Mouse (Mus musculus) bone marrow, adult 2 months (tissue): ENCODE measurements around the gene Vps25. TPM values are rescaled to one million over a fixed set of nuclear protein-coding genes. Genes with fewer than 3 reads are reported as not detected.
A peak's percentile ranks its signal among the peaks of the same experiment; 100 is the strongest.

ENCODE experiments used
- H3K27ac ChIP-seq: fragments of 200-500 bp; 2 replicates; pipeline ENCODE4 v1.5.1; 2012; ENCODE audit warnings: low read depth, mild to moderate bottlenecking, control low read depth, inconsistent platforms, low read length; ENCODE audit not compliant: control insufficient read depth, poor library complexity, insufficient read depth
- H3K4me1 ChIP-seq: fragments of 200-500 bp; 2 replicates; pipeline ENCODE4 v1.6.1; 2011; ENCODE audit warnings: low read length; ENCODE audit not compliant: control insufficient read depth, insufficient read depth
- H3K4me3 ChIP-seq: fragments of 200-500 bp; replicated peaks from 2 replicates; pipeline ENCODE3; 2011; ENCODE audit warnings: mild to moderate bottlenecking, low read depth, low read length, control low read depth; ENCODE audit not compliant: control insufficient read depth
- CTCF ChIP-seq: fragments of 200-500 bp; IDR thresholded peaks from 2 replicates; pipeline ENCODE4 v1.5.1; 2011; ENCODE audit warnings: low read length, control low read depth; ENCODE audit not compliant: control insufficient read depth, insufficient read depth
- POLR2A ChIP-seq: fragments of 200-500 bp; IDR thresholded peaks from 2 replicates; pipeline ENCODE4 v1.6.1; 2011; ENCODE audit warnings: low read depth, mild to moderate bottlenecking, control low read depth, low read length, borderline replicate concordance; ENCODE audit not compliant: control insufficient read depth
- WGBS: fragments of 180-500 bp; shearing (Covaris S2); methylation state at CpG from one replicate; pipeline ENCODE4 v1.1.7; 2018; 5-methylcytosine and 5-hydroxymethylcytosine counted together
- polyA plus RNA-seq: library from polyadenylated mRNA; stranded (reverse); fragments of >200 nt; gene quantifications from 2 replicates; pipeline ENCODE4 v1.2.4, GENCODE M21; 2011; ENCODE audit warnings: low replicate concordance; ENCODE audit not compliant: missing spikeins, insufficient read depth, insufficient read length

Vps25 gene
- polyA plus RNA-seq, 1 experiment = 71.9 TPM

DNA sequence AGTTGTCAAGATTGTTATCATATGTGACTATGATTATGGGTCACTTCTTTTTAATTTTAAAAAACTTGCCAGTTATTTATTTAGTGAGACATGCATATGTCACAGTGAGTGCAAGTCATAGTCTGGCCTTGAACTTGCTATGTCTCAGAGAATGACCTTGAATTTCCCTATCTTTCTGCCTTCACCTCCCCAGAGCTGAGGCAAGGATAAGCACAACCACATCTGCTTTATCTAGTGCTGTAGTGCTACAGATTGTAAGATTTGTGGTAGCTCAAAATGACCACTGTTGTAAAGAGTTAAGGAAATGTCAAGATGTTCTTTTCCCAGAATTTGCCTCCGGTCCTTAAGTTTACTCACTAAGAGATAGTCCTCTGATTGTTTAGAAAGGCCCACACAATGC, 20.3 kb upstream of the Vps25 start:
- Histone ChIP-seq H3K4me3 (no peak overlapping the region), H3K27ac (no peak overlapping the region), H3K4me1 (peaks cover 2% of the 10 kb centered on the region; the same call in 1 of the 2 replicates)
- TF ChIP-seq POLR2A (no peak), CTCF (no peak)
- WGBS = 82% methylated on average over 1 of the region's 1 CpGs

DNA sequence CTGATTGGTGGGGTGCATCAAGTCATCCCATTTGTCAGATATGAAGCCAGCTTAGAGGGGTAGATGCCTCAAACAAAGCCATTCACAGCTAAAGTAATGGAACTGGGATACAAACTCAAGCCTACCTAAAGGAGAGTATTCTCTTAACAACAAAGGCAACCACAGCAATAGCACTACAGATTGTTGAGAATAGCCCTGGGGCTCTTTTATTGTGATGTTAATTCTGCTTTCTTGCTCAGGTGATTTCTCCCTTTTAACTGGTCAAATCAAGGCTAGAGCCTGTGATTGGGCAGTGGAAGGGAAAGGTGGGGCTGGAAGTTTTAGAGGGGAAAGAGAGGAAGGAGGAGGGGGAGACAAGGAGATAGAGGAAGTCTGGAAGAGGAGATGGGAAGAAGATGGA, 19.4 kb upstream of the Vps25 start:
- Histone ChIP-seq H3K27ac (no peak overlapping the region), H3K4me1 (peaks cover 2% of the 10 kb centered on the region; the same call in 1 of the 2 replicates), H3K4me3 (no peak overlapping the region)
- no peak for TF ChIP-seq CTCF
- no peak for TF ChIP-seq POLR2A

DNA sequence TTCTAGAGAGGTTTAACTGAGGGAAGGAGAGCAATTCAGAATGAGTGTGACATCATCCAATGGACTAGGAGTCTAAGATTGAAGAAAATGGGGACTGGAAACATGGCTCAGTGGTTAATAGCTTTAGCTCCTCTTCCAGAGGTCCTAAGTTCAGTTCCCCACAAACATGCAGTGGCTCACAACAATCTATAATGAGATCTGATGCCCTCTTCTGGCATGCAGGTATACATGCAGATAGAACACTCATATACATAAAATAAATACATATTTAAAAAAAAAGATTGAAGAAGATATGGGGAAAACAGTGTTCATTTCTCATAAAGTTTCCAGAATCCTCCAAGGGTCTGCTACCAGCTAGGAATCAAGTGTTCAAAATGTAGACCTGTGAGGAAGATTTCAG, 18.1 kb upstream of the Vps25 start:
- peaks cover 2% of the 10 kb centered on the region; the same call in 1 of the 2 replicates for H3K4me1 ChIP-seq
- no peak overlapping the region for H3K27ac ChIP-seq
- TF ChIP-seq POLR2A (no peak), CTCF (no peak)
- H3K4me3 ChIP-seq = no peak overlapping the region

DNA sequence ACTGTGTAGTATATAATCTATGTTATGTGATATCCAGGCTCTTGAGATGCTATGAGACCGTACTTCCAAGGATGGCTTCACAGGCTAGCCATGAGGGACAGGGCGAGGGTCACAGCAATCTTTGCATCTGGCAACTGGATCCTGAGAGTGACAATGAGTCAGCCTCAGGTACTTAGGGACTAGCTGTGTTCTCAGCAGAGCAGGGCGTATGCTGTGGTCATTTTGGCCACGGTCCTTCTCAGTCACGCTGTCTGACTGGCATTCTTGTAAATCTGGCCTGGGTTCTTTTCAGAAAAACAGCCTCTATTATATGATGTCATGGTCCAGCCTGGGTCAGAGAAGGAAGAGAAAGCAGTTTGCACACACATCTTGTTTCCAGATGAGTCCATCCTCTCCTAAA, 16.7 kb upstream of the Vps25 start:
- whole genome bisulfite sequencing = 92% methylated on average over 5 of the region's 5 CpGs
- no peak for TF ChIP-seq POLR2A
- no peak for TF ChIP-seq CTCF
- H3K4me1 ChIP-seq = no peaks in the 10 kb centered on the region

DNA sequence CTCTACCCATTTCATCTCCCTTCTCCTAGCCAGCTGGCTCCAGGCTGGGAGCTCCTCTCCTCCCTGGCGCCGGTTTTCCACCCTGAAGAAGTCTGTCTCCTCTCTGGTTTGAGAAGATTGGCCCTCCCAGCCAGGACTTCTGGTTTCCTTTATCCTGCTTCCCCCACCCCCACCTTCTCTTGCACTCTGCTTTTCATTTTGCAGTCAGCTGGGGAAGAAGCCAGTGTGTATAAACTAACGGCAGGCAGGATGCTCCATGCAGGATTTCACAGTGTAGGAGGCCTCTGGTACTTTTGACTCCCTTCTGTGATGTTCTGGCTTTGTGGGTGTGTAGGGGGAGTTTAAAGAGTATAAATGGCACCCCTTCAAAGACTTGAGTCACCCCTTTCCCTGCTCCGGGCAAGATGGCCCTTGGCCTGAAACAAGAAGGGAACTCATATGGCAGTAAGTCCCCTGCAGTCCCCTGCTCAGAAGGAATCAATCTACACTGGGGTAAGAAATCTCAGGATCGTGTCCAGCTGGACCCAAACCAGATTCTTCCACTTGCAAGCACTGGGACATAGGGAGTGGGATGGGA, 15.3 kb upstream of the Vps25 start:
- H3K4me3 ChIP-seq = no peak overlapping the region
- TF ChIP-seq POLR2A (no peak), CTCF (no peak)
- H3K4me1 ChIP-seq = no peaks in the 10 kb centered on the region
- H3K27ac ChIP-seq = no peak overlapping the region
- WGBS = 75% methylated on average over 5 of the region's 5 CpGs

More for the DNA sequence above, 16.7 kb upstream of the Vps25 start:
- Histone ChIP-seq H3K4me3 (no peak overlapping the region), H3K27ac (no peak overlapping the region)

DNA sequence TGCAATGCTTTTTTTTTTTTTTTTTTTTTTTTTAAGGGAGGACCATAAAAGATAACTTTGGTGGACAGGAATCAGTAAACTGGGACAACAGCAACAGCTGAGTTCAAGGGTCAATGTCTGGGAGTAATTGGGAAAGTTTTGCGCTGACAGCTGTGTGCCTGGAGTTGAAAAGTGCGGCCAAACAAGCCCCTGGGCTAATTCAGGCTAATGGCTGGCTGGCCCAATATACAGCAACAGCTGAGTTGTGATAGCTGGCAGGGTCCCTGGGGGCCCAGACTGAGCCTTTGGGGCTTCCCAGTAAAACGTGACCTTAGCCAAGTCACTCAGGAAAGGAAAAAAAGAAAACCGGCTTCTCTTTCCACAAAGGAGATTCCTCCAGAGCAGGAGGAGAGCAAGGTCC, 8.4 kb upstream of the Vps25 start:
- Histone ChIP-seq H3K27ac (no peak overlapping the region), H3K4me3 (no peak overlapping the region), H3K4me1 (no peaks in the 10 kb centered on the region)
- 77% methylated on average over 4 of the region's 4 CpGs for WGBS
- TF ChIP-seq CTCF (no peak), POLR2A (no peak)

DNA sequence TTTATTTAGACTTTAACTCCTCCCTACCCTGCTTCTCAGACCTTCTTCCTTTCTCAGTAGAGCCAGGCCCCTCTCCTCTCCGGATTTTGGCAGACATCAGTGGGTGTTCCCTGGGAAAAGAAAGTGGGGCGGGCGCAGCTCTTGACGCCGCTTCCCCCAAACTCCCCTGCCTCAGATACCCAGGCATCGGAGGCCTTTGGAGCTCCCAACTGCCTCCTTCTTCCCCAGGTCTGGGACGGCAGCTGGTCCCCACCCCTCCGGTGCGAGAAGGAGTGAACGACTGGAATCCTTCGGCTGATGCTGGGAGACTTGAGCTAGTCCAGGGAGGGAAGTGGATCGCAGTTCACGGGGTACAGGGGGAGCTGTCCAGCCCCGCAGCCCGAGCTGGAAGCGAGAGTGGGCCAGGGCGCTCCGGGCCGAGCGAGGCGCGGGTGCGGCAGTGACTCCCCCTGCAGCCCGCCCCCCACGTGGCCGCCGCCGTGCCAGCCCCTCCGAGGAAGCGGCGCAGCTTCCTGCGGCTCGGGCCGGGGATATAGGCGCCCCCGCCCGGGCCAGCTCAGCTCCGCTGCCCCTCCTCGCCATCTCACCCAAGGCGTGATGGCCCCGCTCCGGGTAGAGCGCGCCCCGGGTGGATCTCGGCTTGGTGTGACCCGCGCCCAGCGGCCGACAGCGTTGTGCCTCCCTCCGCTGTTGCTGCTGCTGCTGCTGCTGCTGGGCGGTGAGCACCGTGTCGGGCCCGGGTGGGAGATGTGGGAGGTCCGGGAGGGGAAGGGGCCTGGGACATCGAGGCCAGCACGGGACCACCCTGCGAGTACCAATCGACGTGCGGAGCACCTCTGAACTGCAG, 7.4 kb upstream of the Vps25 start, which contains the start of gene Ramp2:
Gene Ramp2, plus strand, starts transcription at position 174 of the 847 bp plus-strand sequence.
- WGBS = 6% methylated on average over 62 of the region's 63 CpGs
- H3K4me1 ChIP-seq = no peaks in the 10 kb centered on the region
- no peak within 1 kb of the TSS; the same call in 1 of the 2 replicates for H3K27ac ChIP-seq
- peak within 1 kb of the TSS; percentile 34 for H3K4me3 ChIP-seq
- no peak for TF ChIP-seq CTCF
- TF ChIP-seq POLR2A = no peak

DNA sequence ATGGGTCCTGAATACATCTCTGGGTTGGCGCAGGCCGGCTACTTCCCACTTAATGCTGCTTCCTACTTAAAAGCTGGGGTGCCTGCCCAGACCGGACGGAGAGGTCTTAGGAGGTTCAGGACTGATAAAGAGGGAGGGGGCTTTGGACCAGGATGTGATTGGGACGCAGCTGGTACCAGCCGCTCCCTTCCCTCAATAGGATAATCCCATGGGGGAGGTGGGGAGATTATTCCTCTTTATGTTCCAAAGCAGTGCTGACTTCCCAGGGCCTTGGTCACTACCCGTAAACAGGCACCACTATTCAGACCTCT, 6.8 kb upstream of the Vps25 start:
- no peak overlapping the region; the same call in 1 of the 2 replicates for H3K27ac ChIP-seq
- peak overlapping the region; percentile 34 for H3K4me3 ChIP-seq
- WGBS = 17% methylated on average over 7 of the region's 7 CpGs
- no peaks in the 10 kb centered on the region for H3K4me1 ChIP-seq
- TF ChIP-seq CTCF = no peak
